Mouse (Mus musculus) lung, postnatal 4 days (tissue): Measurements from ENCODE around the gene Gemin5.

Experiments
- DNase-seq, 2 experiments: peaks; one replicate each; pipeline ENCODE4 v3.0.0; 2021

Gemin5 gene

DNA sequence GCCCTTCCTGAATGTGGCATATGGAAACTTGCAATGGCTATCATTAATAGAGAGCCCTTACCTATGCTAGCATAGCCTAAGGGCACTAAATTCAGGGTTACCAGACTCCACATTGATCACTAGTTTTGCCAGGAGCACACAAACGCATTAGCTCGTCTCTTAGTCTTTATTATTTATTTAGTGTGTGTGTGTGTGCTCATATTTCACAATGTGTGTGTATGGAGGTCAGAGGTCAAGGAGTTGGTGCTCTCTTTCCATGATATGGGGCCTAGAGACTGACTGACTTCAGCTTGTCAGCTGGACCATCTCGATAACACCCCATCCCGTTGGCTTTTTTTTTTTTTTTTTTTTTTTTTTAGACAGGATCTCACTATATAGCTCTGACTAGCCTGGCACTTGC lies 1.3 kb upstream of the Gemin5 start:
- no peak for DNase-seq

- DNase-seq, result no peak
These were observed 545 bp downstream of the Gemin5 start for GRCm38 (mm10) chr11:58167822-58168166.

GRCm38 (mm10) chr11:58165072-58165471 lies 3.3 kb downstream of the Gemin5 start:
- no peak for DNase-seq

- DNase-seq, result no peak
These were observed 11.5 kb downstream of the Gemin5 start for GRCm38 (mm10) chr11:58156871-58157270.

DNA sequence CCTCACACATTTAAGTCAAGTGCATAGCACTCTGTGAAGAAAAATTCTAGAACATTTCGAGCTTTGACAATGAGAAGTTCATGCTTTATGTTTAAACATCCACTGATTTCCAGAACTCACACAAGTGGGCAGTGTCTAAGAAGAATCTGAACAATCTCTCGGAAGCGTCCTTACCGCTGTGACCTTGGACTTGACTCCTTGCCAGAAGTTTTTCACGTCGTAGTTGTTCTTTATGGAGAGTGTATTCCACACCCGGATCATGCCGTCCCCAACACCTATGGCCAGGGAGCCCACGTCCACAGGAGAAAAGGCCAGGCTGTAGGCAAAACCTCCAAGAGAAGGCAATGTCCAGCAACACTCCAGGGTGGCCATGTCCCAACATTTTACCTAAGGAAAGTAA lies 12.9 kb downstream of the Gemin5 start:
- DNase-seq, result no peak

- DNase-seq, result peak in 1 of 2 experiments; percentile 16
These were observed 22.1 kb downstream of the Gemin5 start for GRCm38 (mm10) chr11:58146241-58146640.

GRCm38 (mm10) chr11:58143704-58144426 lies 24.5 kb downstream of the Gemin5 start:
- DNase-seq, result no peak

DNA sequence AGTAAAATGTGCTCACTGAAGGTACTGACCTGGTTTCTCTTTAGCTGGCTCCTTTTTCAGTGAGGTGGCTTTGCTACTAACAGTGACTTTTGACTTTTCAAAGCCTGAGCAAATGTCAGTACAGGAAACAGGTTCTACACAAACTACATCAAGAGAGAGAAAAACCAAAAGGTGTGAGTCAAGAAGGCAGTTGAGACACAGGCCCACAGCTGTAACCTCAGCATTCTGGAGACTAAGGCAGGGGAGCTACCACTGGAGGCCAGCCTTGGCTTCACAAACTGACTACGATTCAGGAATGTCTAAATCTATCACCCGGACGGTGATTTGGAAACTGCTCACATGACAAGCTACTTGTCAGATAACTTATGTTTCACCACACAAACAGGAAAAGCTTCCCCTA lies 28.9 kb downstream of the Gemin5 start:
- no peak for DNase-seq

DNA sequence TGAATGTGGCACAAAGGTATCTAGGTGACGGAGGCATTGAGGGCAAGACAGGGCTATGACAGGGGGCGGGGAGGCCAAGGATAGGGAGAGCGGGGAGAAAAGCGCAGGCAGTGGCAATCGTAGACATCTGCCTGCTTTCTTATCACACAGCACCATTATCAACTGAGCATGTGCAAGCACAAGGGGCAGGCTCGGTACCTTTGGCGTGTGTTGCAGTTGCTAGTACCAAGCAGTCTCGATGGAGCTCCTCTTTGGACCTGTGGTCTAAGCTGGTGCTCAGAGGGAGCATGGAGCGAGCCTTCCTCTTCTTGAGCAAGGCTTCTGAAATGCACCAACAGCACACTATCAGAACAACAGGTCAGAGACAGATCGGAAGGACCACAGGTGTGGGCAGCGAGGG lies 29.5 kb downstream of the Gemin5 start:
- no peak for DNase-seq

DNA sequence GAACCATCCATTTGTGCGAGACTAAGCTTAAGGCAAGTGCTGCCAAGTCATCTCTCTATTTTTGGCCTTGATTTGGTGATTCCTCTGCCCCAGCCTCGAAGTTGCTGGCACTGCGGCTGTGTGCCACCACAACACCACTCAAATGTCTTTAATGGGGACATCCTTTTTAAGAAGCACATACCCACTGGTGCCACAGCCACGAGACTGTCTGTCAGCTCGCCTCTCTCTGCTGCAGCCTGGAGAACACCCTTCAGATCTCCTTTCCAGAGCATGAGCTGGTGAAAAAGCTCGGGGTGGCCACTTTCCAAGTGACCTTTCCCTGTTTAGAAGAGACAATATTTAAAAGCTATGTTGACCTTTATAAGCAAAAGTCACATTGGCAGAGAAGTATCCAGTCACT lies 31.7 kb downstream of the Gemin5 start:
- DNase-seq, result no peak

DNA sequence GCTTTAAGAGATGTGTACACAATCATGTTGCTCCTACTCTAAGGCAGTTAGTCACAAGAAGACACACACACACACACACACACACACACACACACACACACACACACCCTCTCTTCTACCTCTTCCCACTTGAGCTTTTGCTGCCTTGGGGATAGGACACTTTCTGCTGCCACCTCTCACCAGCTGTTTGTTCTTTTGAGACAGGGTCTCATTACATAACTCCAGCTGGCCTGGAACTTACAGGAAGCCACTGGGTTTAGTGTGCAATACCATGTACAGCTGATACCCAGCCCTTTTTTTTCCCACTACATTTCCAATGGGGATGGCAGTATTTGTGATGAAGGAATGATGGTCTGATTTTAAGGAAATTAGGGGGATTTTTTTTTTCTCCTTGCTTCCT lies 33.0 kb downstream of the Gemin5 start:
- peak in 1 of 2 experiments; percentile 27 for DNase-seq

DNA sequence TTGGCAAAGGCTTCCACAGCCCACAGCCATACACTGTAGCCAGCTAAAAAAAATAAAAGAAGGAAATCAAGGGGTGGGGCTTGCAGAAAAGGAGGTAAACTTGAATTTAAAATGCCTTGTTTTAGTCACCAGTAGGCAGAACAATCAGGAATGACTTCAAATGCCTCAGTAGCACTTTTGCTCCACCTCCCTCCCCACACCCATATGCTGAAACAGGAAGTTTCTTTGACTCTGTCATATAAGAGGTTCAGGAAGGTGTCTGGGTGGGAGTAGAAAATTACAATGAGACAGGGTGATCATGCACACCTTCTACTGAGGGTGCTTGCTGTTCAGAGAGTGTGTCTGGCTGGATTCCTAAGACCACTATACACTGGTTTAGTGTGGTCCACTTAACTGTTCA lies 33.5 kb downstream of the Gemin5 start:
- DNase-seq, result no peak

GRCm38 (mm10) chr11:58132026-58132425 lies 36.3 kb downstream of the Gemin5 start:
- no peak for DNase-seq

GRCm38 (mm10) chr11:58129302-58129843 lies 39.0 kb downstream of the Gemin5 start:
- no peak for DNase-seq

- DNase-seq, result no peak
These were observed 40.8 kb downstream of the Gemin5 start for GRCm38 (mm10) chr11:58127544-58127943.

GRCm38 (mm10) chr11:58126397-58127160 lies 41.8 kb downstream of the Gemin5 start:
- DNase-seq, result peak; percentile 43 to 62

DNA sequence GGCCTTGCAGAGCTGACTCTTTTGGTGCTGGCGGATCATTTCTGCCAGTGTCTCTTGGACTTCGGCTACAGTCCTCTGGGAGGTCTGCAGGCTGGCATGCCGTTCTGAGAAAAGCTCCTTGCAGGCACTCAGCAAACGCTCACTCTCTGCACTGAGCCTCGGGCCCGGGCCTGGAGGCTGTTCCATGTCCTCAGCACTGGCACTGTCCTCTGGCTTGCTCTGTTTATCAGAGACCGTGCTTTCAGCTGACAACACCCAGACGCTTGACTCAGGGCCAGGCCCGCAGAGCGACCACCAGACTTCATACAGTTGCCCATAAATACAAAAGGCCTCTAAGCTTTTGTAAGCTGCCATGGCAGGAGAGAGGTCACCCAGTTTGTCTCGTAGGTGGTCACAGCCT lies 43.3 kb downstream of the Gemin5 start:
- DNase-seq, result peak in 1 of 2 experiments; percentile 53

GRCm38 (mm10) chr11:58123711-58124110 lies 44.6 kb downstream of the Gemin5 start:
- DNase-seq, result no peak

- DNase-seq, result no peak
These were observed 47.0 kb downstream of the Gemin5 start for GRCm38 (mm10) chr11:58121351-58121750.

DNA sequence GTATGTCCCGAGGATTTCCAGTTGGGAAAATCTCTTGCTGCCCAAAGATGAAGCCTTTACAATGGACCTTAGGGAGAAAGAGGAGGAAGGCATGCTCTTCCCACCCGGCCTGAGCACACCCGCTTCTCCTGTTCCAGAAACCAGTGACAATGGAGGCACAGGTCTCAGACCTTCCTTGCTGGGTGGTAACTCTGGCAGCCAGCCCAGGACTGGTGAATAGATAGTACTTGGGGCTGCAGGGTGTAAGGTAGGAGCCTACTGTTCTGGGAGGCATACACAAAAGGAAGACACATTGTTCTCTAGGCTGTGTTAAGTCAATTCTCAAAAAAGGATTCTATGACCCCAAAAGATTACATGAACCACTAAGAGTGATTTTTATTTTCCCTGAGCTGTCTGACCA lies 47.7 kb downstream of the Gemin5 start:
- DNase-seq, result no peak

DNA sequence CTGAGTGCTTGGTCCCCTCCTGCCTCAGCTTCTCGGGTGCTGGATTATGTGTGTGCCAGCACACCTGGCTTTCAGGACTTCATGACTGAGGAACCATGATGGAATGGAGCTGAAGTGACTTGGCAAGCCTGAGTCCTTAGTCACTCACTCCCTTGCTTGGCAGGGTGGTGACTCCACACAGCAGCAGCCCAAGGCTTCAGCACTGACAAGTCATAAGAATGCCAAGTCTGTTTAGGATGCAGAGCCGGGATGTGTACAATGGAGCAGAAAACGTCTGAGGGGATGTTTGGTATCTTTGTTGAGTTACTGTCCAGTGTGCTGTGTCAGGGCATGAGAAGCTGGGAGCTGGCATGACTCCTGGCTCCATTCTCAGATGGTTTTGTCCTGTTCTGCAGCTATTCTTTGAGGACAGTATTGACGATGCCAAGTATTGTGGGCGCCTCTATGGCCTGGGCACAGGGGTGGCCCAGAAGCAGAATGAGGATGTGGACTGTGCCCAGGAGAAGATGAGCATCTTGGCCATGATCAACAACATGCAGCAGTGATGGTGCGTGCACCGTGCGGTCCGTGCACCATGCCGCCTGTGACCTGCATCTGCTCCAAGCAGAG lies 51.2 kb downstream of the Gemin5 start:
- no peak for DNase-seq

GRCm38 (mm10) chr11:58116560-58116959 lies 51.8 kb downstream of the Gemin5 start:
- DNase-seq, result no peak

- no peak for DNase-seq
These were observed 60.5 kb downstream of the Gemin5 start for GRCm38 (mm10) chr11:58107664-58108337.
